Mouse (Mus musculus) embryonic stem cell, embryonic (primary cell): Measurements from ENCODE around the gene 2210408I21Rik.

Source experiments
- CTCF ChIA-PET, 4 experiments: fragments of 300-600 bp in 2 of 4; fragments of 350-600 bp in 2 of 4; sonication (Branson Sonifier 250); formaldehyde crosslinking; loops; one replicate each; lab custom pipeline; 2022; ENCODE audit warnings: inconsistent platforms in 2 of 4; lab: Charles Lee
- POLR2A ChIA-PET, 4 experiments: fragments of 300-600 bp in 2 of 4; fragments of 350-600 bp in 2 of 4; sonication (Branson Sonifier 250); formaldehyde crosslinking; loops; one replicate each; lab custom pipeline; 2022; ENCODE audit warnings: antibody characterized with exemption in 4 of 4, inconsistent platforms in 1 of 4; lab: Charles Lee

The 2210408I21Rik gene

GRCm38 (mm10) chr13:77263400-77264179, 128.2 kb downstream of the 2210408I21Rik start:
- CTCF ChIA-PET: no interaction called here

GRCm38 (mm10) chr13:77264481-77264880, 129.1 kb downstream of the 2210408I21Rik start:
- POLR2A ChIA-PET: interaction anchor here in 1 of 4 experiments (1.1 kb wide), 1 partner anchor 13 kb away, joined by 3 read pairs; no protein-coding TSS in a partner anchor
- CTCF ChIA-PET: no interaction called here

More at GRCm38 (mm10) chr13:77263400-77264179, 128.2 kb downstream of the 2210408I21Rik start:
- POLR2A ChIA-PET: interaction anchor here in 1 of 4 experiments (1.1 kb wide), 1 partner anchor 14 kb away, joined by 3 read pairs; no protein-coding TSS in a partner anchor

- POLR2A ChIA-PET: no interaction called here
- CTCF ChIA-PET: no interaction called here
Measured at GRCm38 (mm10) chr13:77275172-77275747, 139.9 kb downstream of the 2210408I21Rik start.

- ChIA-PET CTCF (no interaction called here), POLR2A (interaction anchor here in 1 of 4 experiments (0.5 kb wide), 1 partner anchor 274 kb away, joined by 3 read pairs; no protein-coding TSS in a partner anchor)
Measured at GRCm38 (mm10) chr13:77278659-77279413, 143.5 kb downstream of the 2210408I21Rik start.

- CTCF ChIA-PET: no interaction called here
- POLR2A ChIA-PET: interaction anchor here in 1 of 4 experiments (1.6 kb wide), 1 partner anchor 33 kb away, joined by 3 read pairs; no protein-coding TSS in a partner anchor
Measured at GRCm38 (mm10) chr13:77295519-77295918, 160.2 kb downstream of the 2210408I21Rik start.

- CTCF ChIA-PET: interaction anchor here in 1 of 4 experiments (0.5 kb wide), 1 partner anchor 700 kb away, joined by 5 read pairs; no protein-coding TSS in a partner anchor
- POLR2A ChIA-PET: no interaction called here
Measured at GRCm38 (mm10) chr13:77324101-77324500, 188.8 kb downstream of the 2210408I21Rik start.

- ChIA-PET CTCF (interaction anchor here in 1 of 4 experiments (0.7 kb wide), 2 partner anchors 884 to 1609 kb away, joined by 3 to 4 read pairs; no protein-coding TSS in a partner anchor), POLR2A (no interaction called here)
Measured at GRCm38 (mm10) chr13:77326174-77326959, 191.0 kb downstream of the 2210408I21Rik start.

GRCm38 (mm10) chr13:77342097-77342496, 206.8 kb downstream of the 2210408I21Rik start:
- POLR2A ChIA-PET: interaction anchor here in 1 of 4 experiments (0.7 kb wide), 1 partner anchor 83 kb away, joined by 3 read pairs; no protein-coding TSS in a partner anchor
- CTCF ChIA-PET: no interaction called here

- POLR2A ChIA-PET: no interaction called here
- CTCF ChIA-PET: no interaction called here
Measured at GRCm38 (mm10) chr13:77385448-77385970, 250.2 kb downstream of the 2210408I21Rik start.

GRCm38 (mm10) chr13:77386001-77386400, 250.7 kb downstream of the 2210408I21Rik start:
- POLR2A ChIA-PET: no interaction called here
- CTCF ChIA-PET: no interaction called here

- CTCF ChIA-PET: no interaction called here
- POLR2A ChIA-PET: no interaction called here
Measured at GRCm38 (mm10) chr13:77388148-77388547, 252.8 kb downstream of the 2210408I21Rik start.

- ChIA-PET CTCF (no interaction called here), POLR2A (no interaction called here)
Measured at GRCm38 (mm10) chr13:77389209-77389608, 253.9 kb downstream of the 2210408I21Rik start.

- ChIA-PET CTCF (no interaction called here), POLR2A (no interaction called here)
Measured at GRCm38 (mm10) chr13:77396374-77396773, 261.0 kb downstream of the 2210408I21Rik start.

GRCm38 (mm10) chr13:77396981-77397380, 261.6 kb downstream of the 2210408I21Rik start:
- CTCF ChIA-PET: no interaction called here
- POLR2A ChIA-PET: no interaction called here

- CTCF ChIA-PET: no interaction called here
- POLR2A ChIA-PET: no interaction called here
Measured at GRCm38 (mm10) chr13:77397646-77398045, 262.3 kb downstream of the 2210408I21Rik start.

GRCm38 (mm10) chr13:77398477-77398876, 263.1 kb downstream of the 2210408I21Rik start:
- CTCF ChIA-PET: no interaction called here
- POLR2A ChIA-PET: no interaction called here

- ChIA-PET CTCF (no interaction called here), POLR2A (no interaction called here)
Measured at GRCm38 (mm10) chr13:77400762-77401161, 265.4 kb downstream of the 2210408I21Rik start.

GRCm38 (mm10) chr13:77408530-77408929, 273.2 kb downstream of the 2210408I21Rik start:
- ChIA-PET POLR2A (no interaction called here), CTCF (no interaction called here)
